Mouse (Mus musculus) CH12.LX (cell line): Measurements from ENCODE around the gene Smyd3. TPM values are rescaled to one million over a fixed set of nuclear protein-coding genes. Genes with fewer than 3 reads are reported as not detected.

Experiments used
- DNase-seq: peaks from one replicate; pipeline ENCODE4 v3.0.0-alpha.2; 2013; ENCODE audit errors: extremely low read depth
- H3K27ac ChIP-seq: 2 replicates; pipeline ENCODE4 v1.5.1; 2012; ENCODE audit warnings: low read depth, mild to moderate bottlenecking, control low read depth, moderate library complexity; ENCODE audit not compliant: insufficient read depth
- H3K27me3 ChIP-seq: replicated peaks from 2 replicates; pipeline ENCODE3; 2012; ENCODE audit warnings: inconsistent platforms
- H3K36me3 ChIP-seq, 2 experiments: replicated peaks in 1 of 2; 2 replicates each; pipeline versions ENCODE3 to v1.6.1; 2012; ENCODE audit warnings: inconsistent platforms in 1 of 2, low read length in 1 of 2, mild to moderate bottlenecking in 1 of 2, mixed read lengths in 1 of 2, moderate library complexity in 1 of 2; ENCODE audit not compliant: control insufficient read depth in 1 of 2, insufficient read depth in 1 of 2
- H3K4me1 ChIP-seq, 2 experiments: 2 replicates each; pipeline ENCODE4 v1.6.1; 2012; ENCODE audit warnings: inconsistent platforms in 1 of 2, moderate library complexity in 1 of 2; ENCODE audit not compliant: insufficient read depth in 2 of 2, control insufficient read depth in 1 of 2
- H3K4me2 ChIP-seq: 2 replicates; pipeline ENCODE4 v1.6.1; 2012; ENCODE audit warnings: low read depth, mild to moderate bottlenecking, control low read depth; ENCODE audit not compliant: poor library complexity, insufficient read depth, severe bottlenecking
- H3K4me3 ChIP-seq, 3 experiments: fragments of 150-350 bp in 1 of 3; sonication (generic) in 1 of 3; replicated peaks in 1 of 3; 2 replicates each; pipeline versions ENCODE3 to v1.5.1; 2011 to 2012; ENCODE audit warnings: low read depth in 2 of 3, low read length in 2 of 3, mild to moderate bottlenecking in 2 of 3, moderate library complexity in 2 of 3, control low read depth in 1 of 3, improper control_type of control experiment in 1 of 3, inconsistent platforms in 1 of 3, mixed read lengths in 1 of 3; ENCODE audit not compliant: poor library complexity in 1 of 3
- H3K79me2 ChIP-seq: replicated peaks from 2 replicates; pipeline ENCODE4 v1.6.1; 2012; ENCODE audit warnings: mild to moderate bottlenecking, moderate library complexity; ENCODE audit not compliant: control insufficient read depth, poor library complexity, insufficient read depth, severe bottlenecking; ENCODE audit errors: extremely low read depth
- H3K9ac ChIP-seq: 2 replicates; pipeline ENCODE4 v1.6.1; 2012; ENCODE audit warnings: low read depth, mild to moderate bottlenecking, control low read depth, moderate library complexity; ENCODE audit not compliant: insufficient read depth
- H3K9me3 ChIP-seq: replicated peaks from 2 replicates; pipeline ENCODE3; 2012; ENCODE audit warnings: low read length, inconsistent platforms, mixed read lengths
- BHLHE40 ChIP-seq: IDR thresholded peaks from 2 replicates; pipeline ENCODE4 v1.6.1; 2011; ENCODE audit warnings: mild to moderate bottlenecking, low read depth, low read length, improper control_type of control experiment
- CHD1 ChIP-seq: IDR thresholded peaks from 2 replicates; pipeline ENCODE4 v1.6.1; 2012; ENCODE audit warnings: low read depth, low read length, improper control_type of control experiment, inconsistent platforms
- ELF1 ChIP-seq: IDR thresholded peaks from 2 replicates; pipeline ENCODE4 v1.6.1; 2014; ENCODE audit warnings: low read depth, mild to moderate bottlenecking, inconsistent platforms, low read length, improper control_type of control experiment
- EP300 ChIP-seq: IDR thresholded peaks from 2 replicates; pipeline ENCODE4 v1.6.1; 2011; ENCODE audit warnings: low read length, improper control_type of control experiment
- JUN ChIP-seq: IDR thresholded peaks from 2 replicates; pipeline ENCODE4 v1.6.1; 2011; ENCODE audit warnings: low read depth, mild to moderate bottlenecking, low read length, improper control_type of control experiment, moderate library complexity; ENCODE audit not compliant: insufficient read depth
- JUND ChIP-seq: conservative IDR thresholded peaks from 2 replicates; pipeline ENCODE4 v1.6.1; 2011; ENCODE audit warnings: low read depth, low read length, improper control_type of control experiment
- MAFK ChIP-seq: IDR thresholded peaks from 2 replicates; pipeline ENCODE4 v1.6.1; 2011; ENCODE audit warnings: low read length, improper control_type of control experiment; ENCODE audit not compliant: insufficient replicate concordance
- MAX ChIP-seq: IDR thresholded peaks from 2 replicates; pipeline ENCODE4 v1.6.1; 2011; ENCODE audit warnings: low read length, improper control_type of control experiment
- MXI1 ChIP-seq: IDR thresholded peaks from 2 replicates; pipeline ENCODE4 v1.6.1; 2011; ENCODE audit warnings: mild to moderate bottlenecking, low read depth, low read length, improper control_type of control experiment
- MYC ChIP-seq: IDR thresholded peaks from 2 replicates; pipeline ENCODE4 v1.6.1; 2011; ENCODE audit warnings: low read depth, mild to moderate bottlenecking, improper control_type of control experiment, low read length
- NELFE ChIP-seq: IDR thresholded peaks from 2 replicates; pipeline ENCODE4 v1.6.1; 2011; ENCODE audit warnings: low read depth, low read length, improper control_type of control experiment
- PAX5 ChIP-seq: IDR thresholded peaks from 2 replicates; pipeline ENCODE4 v1.6.1; 2012; ENCODE audit warnings: low read length, inconsistent platforms, mixed read lengths
- POLR2A ChIP-seq: IDR thresholded peaks from 2 replicates; pipeline ENCODE4 v1.6.1; 2011; ENCODE audit warnings: low read depth, mild to moderate bottlenecking, improper control_type of control experiment, low read length
- RAD21 ChIP-seq: IDR thresholded peaks from 2 replicates; pipeline ENCODE4 v1.6.1; 2011; ENCODE audit warnings: low read depth, mild to moderate bottlenecking, low read length, improper control_type of control experiment, moderate library complexity
- SIN3A ChIP-seq: IDR thresholded peaks from 2 replicates; pipeline ENCODE4 v1.6.1; 2012; ENCODE audit warnings: low read length, improper control_type of control experiment, inconsistent platforms
- TCF12 ChIP-seq: IDR thresholded peaks from 2 replicates; pipeline ENCODE4 v1.6.1; 2014; ENCODE audit warnings: low read depth, mild to moderate bottlenecking, inconsistent platforms, low read length, improper control_type of control experiment
- ZMIZ1 ChIP-seq: IDR thresholded peaks from 2 replicates; pipeline ENCODE4 v1.6.1; 2012; ENCODE audit warnings: low read depth, mild to moderate bottlenecking, inconsistent platforms, low read length, improper control_type of control experiment
- dilution Hi-C: fragments of 300-500 bp; cut with MboI; formaldehyde crosslinking; loops from 2 replicates; pipeline ENCODE4 v1.14.3; 2020; ENCODE audit warnings: low sequenced_read_pairs; ENCODE audit not compliant: extremely low pct_unique_long_range_greater_than_20kb, extremely low pct_ligation_motif_present
- in situ Hi-C: fragments of 300-500 bp; cut with MboI; formaldehyde crosslinking; loops from 3 replicates; pipeline ENCODE4 v1.14.3; 2019; ENCODE audit warnings: low sequenced_read_pairs, low pct_ligation_motif_present, low pct_unique_long_range_greater_than_20kb, mixed read lengths
- polyA plus RNA-seq: library from polyadenylated mRNA; unstranded; fragments of >175 nt; gene quantifications from 2 replicates; pipeline ENCODE4 v1.2.1, GENCODE M21; 2012; ENCODE audit warnings: low read depth; ENCODE audit not compliant: insufficient read length
- total RNA-seq, 2 experiments: library from RNA; depleted of rRNA; stranded (reverse); fragments of 300-350 nt in 1 of 2; fragments of >200 nt in 1 of 2; gene quantifications; 2 replicates each; pipeline ENCODE4 v1.2.3; 2012 to 2014

Gene Smyd3
- total and polyA plus RNA-seq, 3 experiments = 11.4 to 12.5 (median 11.8) TPM

DNA sequence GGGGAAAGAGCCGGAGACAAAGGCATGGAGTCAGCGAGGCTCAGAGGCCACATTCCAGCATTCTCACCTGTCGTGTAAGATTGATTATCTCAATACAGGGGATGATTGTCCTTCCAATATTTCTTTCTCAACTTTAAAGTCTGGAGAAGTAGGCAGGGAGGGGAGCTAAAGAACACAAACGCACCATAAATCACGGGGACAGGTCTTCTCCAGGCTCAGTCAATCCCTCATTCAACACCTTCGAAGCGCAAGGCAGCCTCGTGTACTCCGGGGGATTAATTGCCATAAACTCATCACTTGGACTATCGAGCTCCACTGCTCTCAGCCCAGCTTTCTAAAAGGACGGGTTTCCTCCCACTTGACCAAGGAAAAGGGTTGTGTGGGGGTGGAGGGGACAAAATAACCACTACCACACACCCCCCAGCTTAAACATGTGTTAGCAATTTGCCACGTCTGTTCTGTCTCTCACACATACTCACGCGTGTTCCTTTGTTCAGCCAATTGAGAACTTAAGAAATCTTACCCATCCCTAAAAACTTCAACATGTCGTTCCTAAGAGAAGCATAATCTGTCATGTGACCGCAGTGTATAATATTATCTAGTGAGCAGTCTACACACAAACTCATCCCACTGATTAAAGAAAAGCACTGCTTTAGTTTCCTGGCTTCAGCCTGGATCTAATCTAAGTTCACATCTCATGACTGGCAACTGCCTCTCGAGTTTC is 43.8 kb downstream of the Smyd3 start:
- Histone ChIP-seq H3K79me2 (no peaks in the 10 kb centered on the region), H3K9me3 (peaks cover 13% of the 10 kb centered on the region), H3K27ac (no peak overlapping the region), H3K9ac (no peak overlapping the region), H3K4me1 (no peaks in the 10 kb centered on the region), H3K4me2 (no peak overlapping the region), H3K4me3 (no peak overlapping the region), H3K36me3 (peaks cover 0 to 23% of the 10 kb centered on the region in 2 experiments), H3K27me3 (no peaks in the 10 kb centered on the region)
- no peak for DNase-seq
- dilution Hi-C loops (no loop called here), in situ Hi-C loops (no loop called here)
- TF ChIP-seq NELFE = no peak

- Histone ChIP-seq H3K9ac (no peak overlapping the region), H3K9me3 (peaks cover 11% of the 10 kb centered on the region), H3K79me2 (no peaks in the 10 kb centered on the region), H3K4me2 (no peak overlapping the region), H3K4me1 (no peaks in the 10 kb centered on the region), H3K4me3 (no peak overlapping the region), H3K36me3 (peaks cover 0 to 20% of the 10 kb centered on the region in 2 experiments), H3K27ac (no peak overlapping the region), H3K27me3 (no peaks in the 10 kb centered on the region)
- DNase-seq = no peak
- dilution Hi-C loops = no loop called here
- TF ChIP-seq CHD1 (no peak), BHLHE40 (no peak), MYC (no peak), ZMIZ1 (no peak), TCF12 (no peak), JUND (no peak), RAD21 (no peak), SIN3A (no peak), EP300 (no peak), JUN (no peak), MAFK (no peak), ELF1 (no peak), MXI1 (no peak), MAX (no peak), PAX5 (no peak), POLR2A (no peak)
- in situ Hi-C loops = no loop called here
These were observed 49.9 kb downstream of the Smyd3 start for GRCm38 (mm10) chr1:179467970-179468369.
